Mouse (Mus musculus): ENCODE results near the gene Zfand4. TPM values are rescaled to one million over a fixed set of nuclear protein-coding genes. Genes with fewer than 3 reads are reported as not detected.

The Zfand4 gene
- polyA plus RNA-seq, 1 experiment from 2014 or later: 11.6 TPM

- Histone ChIP-seq H3K4me2 (replicated peaks) (peak overlapping the region; percentile 46), H3K9me3 (no peaks in the 10 kb centered on the region), H3K27me3 (no peaks in the 10 kb centered on the region), H3K4me3 (no peak overlapping the region; the same call in none of the 2 replicates), H3K36me3 (no peaks in the 10 kb centered on the region), H3K9ac (no peak overlapping the region), H3K4me1 (peaks cover 10% of the 10 kb centered on the region), H3K27ac (0 out of 2 replicates have a peak overlapping the region, but pooled peaks have one; percentile 52)
- 20% methylated on average over 11 of the region's 11 CpGs for WGBS
- peak; percentile 25; the same call in 1 of the 2 replicates for ATAC-seq (ENCODE audit: insufficient number of reproducible peaks, insufficient read depth, low FRiP score, low TSS enrichment)
Observed at GRCm38 (mm10) chr6:116266273-116267109, 2.5 kb downstream of the Zfand4 start.

GRCm38 (mm10) chr6:116267110-116267423 is 3.0 kb downstream of the Zfand4 start:
- no peak overlapping the region for H3K9ac ChIP-seq
- H3K4me2 ChIP-seq (replicated peaks): no peak overlapping the region
- H3K4me1 ChIP-seq: peaks cover 10% of the 10 kb centered on the region
- no peak overlapping the region for H3K4me3 ChIP-seq
- WGBS: 91% methylated on average over 1 of the region's 1 CpGs
- no peak for ATAC-seq (ENCODE audit: insufficient number of reproducible peaks, insufficient read depth, low FRiP score, low TSS enrichment)
- H3K27me3 ChIP-seq: no peaks in the 10 kb centered on the region
- H3K27ac ChIP-seq: no peak overlapping the region
- no peaks in the 10 kb centered on the region for H3K36me3 ChIP-seq
- H3K9me3 ChIP-seq: no peaks in the 10 kb centered on the region

- H3K27ac ChIP-seq: no peak overlapping the region
- no peak for ATAC-seq (ENCODE audit: insufficient number of reproducible peaks, insufficient read depth, low FRiP score, low TSS enrichment)
- H3K9me3 ChIP-seq: no peaks in the 10 kb centered on the region
- H3K27me3 ChIP-seq: no peaks in the 10 kb centered on the region
- WGBS: 72% methylated on average over 4 of the region's 4 CpGs
- H3K4me1 ChIP-seq: no peaks in the 10 kb centered on the region
- no peak overlapping the region for H3K4me2 ChIP-seq (replicated peaks)
- no peak overlapping the region for H3K9ac ChIP-seq
- H3K36me3 ChIP-seq: 0 out of 2 replicates have a peak, but pooled peaks cover 7% of the 10 kb centered on the region
- no peak overlapping the region for H3K4me3 ChIP-seq
Observed at GRCm38 (mm10) chr6:116275695-116276094, 11.7 kb downstream of the Zfand4 start.

GRCm38 (mm10) chr6:116278679-116279317 is 14.8 kb downstream of the Zfand4 start:
- 77% methylated on average over 5 of the region's 5 CpGs for WGBS
- Histone ChIP-seq H3K27me3 (no peaks in the 10 kb centered on the region), H3K9ac (no peak overlapping the region), H3K36me3 (0 out of 2 replicates have a peak, but pooled peaks cover 7% of the 10 kb centered on the region), H3K4me3 (no peak overlapping the region), H3K9me3 (no peaks in the 10 kb centered on the region), H3K27ac (no peak overlapping the region), H3K4me2 (replicated peaks) (no peak overlapping the region), H3K4me1 (no peaks in the 10 kb centered on the region)
- ATAC-seq (ENCODE audit: insufficient number of reproducible peaks, insufficient read depth, low FRiP score, low TSS enrichment): no peak

GRCm38 (mm10) chr6:116281014-116281413 is 17.0 kb downstream of the Zfand4 start:
- 95% methylated on average over 13 of the region's 13 CpGs for WGBS

GRCm38 (mm10) chr6:116282546-116282945 is 18.5 kb downstream of the Zfand4 start:
- Histone ChIP-seq H3K4me1 (no peaks in the 10 kb centered on the region), H3K4me2 (replicated peaks) (no peak overlapping the region), H3K36me3 (no peaks in the 10 kb centered on the region), H3K4me3 (no peak overlapping the region), H3K27me3 (no peaks in the 10 kb centered on the region), H3K9me3 (no peaks in the 10 kb centered on the region), H3K27ac (no peak overlapping the region), H3K9ac (no peak overlapping the region)
- no peak for ATAC-seq (ENCODE audit: insufficient number of reproducible peaks, insufficient read depth, low FRiP score, low TSS enrichment)
- 47% methylated on average over 4 of the region's 4 CpGs for WGBS

More at GRCm38 (mm10) chr6:116281014-116281413, 17.0 kb downstream of the Zfand4 start:
- no peaks in the 10 kb centered on the region for H3K4me1 ChIP-seq
- ATAC-seq (ENCODE audit: insufficient number of reproducible peaks, insufficient read depth, low FRiP score, low TSS enrichment): no peak
- H3K36me3 ChIP-seq: no peaks in the 10 kb centered on the region
- no peak overlapping the region for H3K27ac ChIP-seq
- H3K27me3 ChIP-seq: no peaks in the 10 kb centered on the region
- no peak overlapping the region for H3K4me3 ChIP-seq
- no peak overlapping the region for H3K9ac ChIP-seq
- H3K4me2 ChIP-seq (replicated peaks): no peak overlapping the region
- H3K9me3 ChIP-seq: no peaks in the 10 kb centered on the region

- 73% methylated on average over 3 of the region's 3 CpGs for WGBS
- Histone ChIP-seq H3K4me3 (no peak overlapping the region), H3K36me3 (no peaks in the 10 kb centered on the region), H3K27ac (no peak overlapping the region), H3K4me2 (replicated peaks) (no peak overlapping the region), H3K4me1 (no peaks in the 10 kb centered on the region), H3K9me3 (no peaks in the 10 kb centered on the region), H3K9ac (no peak overlapping the region), H3K27me3 (no peaks in the 10 kb centered on the region)
- ATAC-seq (ENCODE audit: insufficient number of reproducible peaks, insufficient read depth, low FRiP score, low TSS enrichment): no peak
Observed at GRCm38 (mm10) chr6:116283280-116283679, 19.3 kb downstream of the Zfand4 start.

GRCm38 (mm10) chr6:116286321-116286720 is 22.3 kb downstream of the Zfand4 start:
- Histone ChIP-seq H3K4me3 (no peak overlapping the region), H3K36me3 (no peaks in the 10 kb centered on the region), H3K9me3 (no peaks in the 10 kb centered on the region), H3K27ac (no peak overlapping the region), H3K9ac (no peak overlapping the region), H3K4me1 (no peaks in the 10 kb centered on the region), H3K27me3 (no peaks in the 10 kb centered on the region), H3K4me2 (replicated peaks) (no peak overlapping the region)
- ATAC-seq (ENCODE audit: insufficient number of reproducible peaks, insufficient read depth, low FRiP score, low TSS enrichment): no peak
- WGBS: 90% methylated on average over 4 of the region's 4 CpGs

- Histone ChIP-seq H3K9me3 (no peaks in the 10 kb centered on the region), H3K9ac (no peak overlapping the region), H3K27me3 (no peaks in the 10 kb centered on the region), H3K27ac (no peak overlapping the region), H3K36me3 (no peaks in the 10 kb centered on the region), H3K4me3 (no peak overlapping the region), H3K4me1 (no peaks in the 10 kb centered on the region), H3K4me2 (replicated peaks) (no peak overlapping the region)
- WGBS: 78% methylated on average over 5 of the region's 5 CpGs
- ATAC-seq (ENCODE audit: insufficient number of reproducible peaks, insufficient read depth, low FRiP score, low TSS enrichment): no peak
Observed at GRCm38 (mm10) chr6:116286870-116287575, 23.0 kb downstream of the Zfand4 start.

GRCm38 (mm10) chr6:116311411-116311810 is 47.4 kb downstream of the Zfand4 start:
- Histone ChIP-seq H3K4me2 (replicated peaks) (no peak overlapping the region), H3K4me3 (no peak overlapping the region), H3K9ac (no peak overlapping the region), H3K27me3 (no peaks in the 10 kb centered on the region), H3K27ac (no peak overlapping the region), H3K9me3 (no peaks in the 10 kb centered on the region), H3K36me3 (no peaks in the 10 kb centered on the region), H3K4me1 (no peaks in the 10 kb centered on the region)
- 90% methylated on average over 2 of the region's 2 CpGs for WGBS
- no peak for ATAC-seq (ENCODE audit: insufficient number of reproducible peaks, insufficient read depth, low FRiP score, low TSS enrichment)

GRCm38 (mm10) chr6:116319259-116319658 is 55.2 kb downstream of the Zfand4 start:
- Histone ChIP-seq H3K9me3 (no peaks in the 10 kb centered on the region), H3K4me2 (replicated peaks) (no peak overlapping the region), H3K4me3 (no peak overlapping the region), H3K9ac (no peak overlapping the region), H3K27me3 (no peaks in the 10 kb centered on the region), H3K36me3 (no peaks in the 10 kb centered on the region), H3K27ac (no peak overlapping the region), H3K4me1 (no peaks in the 10 kb centered on the region)
- WGBS: 66% methylated on average over 3 of the region's 3 CpGs
- ATAC-seq (ENCODE audit: insufficient number of reproducible peaks, insufficient read depth, low FRiP score, low TSS enrichment): no peak

Data from embryonic facial prominence, embryonic 12.5 days (tissue).